26 mouse cellular contexts compared by ENCODE assay signal in the genomic region with DNA sequence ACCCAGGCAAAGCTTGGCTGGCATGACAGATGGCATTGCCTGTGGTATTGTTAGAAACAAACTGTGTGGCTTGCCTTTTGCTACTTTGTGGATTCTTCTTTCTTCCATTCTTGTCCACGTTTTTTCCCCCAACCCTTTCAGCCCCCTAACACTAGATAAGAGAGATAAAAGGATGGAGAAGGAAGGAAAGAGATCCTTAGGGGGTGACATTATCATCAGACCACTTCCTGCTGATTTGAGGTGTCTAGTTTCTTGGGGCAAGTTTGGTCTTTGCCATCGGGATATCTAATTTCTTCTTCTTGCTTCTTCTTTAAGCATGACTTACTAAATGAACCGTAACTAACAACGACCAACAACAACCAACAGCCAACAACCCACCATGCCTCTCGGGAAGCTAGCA. TPM values are rescaled to one million over a fixed set of nuclear protein-coding genes. Genes with fewer than 3 reads are reported as not detected.
"Had no signal": no experiment of that assay in that cellular context is flagged by ENCODE, and none has a peak within 500 bp of the region (broad histone marks: within the 10 kb centered on the region; RNA-seq: fewer than 3 reads in every experiment).

No protein-coding gene starts in this region.

- H3K4me3 ChIP-seq: gastrocnemius, adult 2 months; heart, embryonic 10.5 days; heart, embryonic 12.5 days; hindbrain, embryonic 10.5 days; hindbrain, embryonic 12.5 days; intestine, embryonic 15.5 days; layer of hippocampus, adult 2 months; left cerebral cortex, adult 2 months; limb, embryonic 10.5 days; limb, embryonic 12.5 days had no signal

- H3K4me2 ChIP-seq: heart, embryonic 12.5 days; hindbrain, embryonic 12.5 days; hindbrain, embryonic 14.5 days; intestine, embryonic 15.5 days; limb, embryonic 12.5 days; liver, embryonic 11.5 days had no signal

- H3K27me3 ChIP-seq: heart, embryonic 12.5 days; hindbrain, embryonic 12.5 days; intestine, embryonic 15.5 days; limb, embryonic 12.5 days had no signal

- H3K9ac ChIP-seq: heart, embryonic 12.5 days; hindbrain, embryonic 12.5 days; hindbrain, embryonic 14.5 days; intestine, embryonic 15.5 days; limb, embryonic 12.5 days; liver, embryonic 14.5 days had no signal

- ATAC-seq: hindbrain, embryonic 16.5 days; inflammation-experienced regulatory T-cells, adult 6 months; intestine, embryonic 15.5 days; intestine, postnatal 0 days had no signal

- H3K9me3 ChIP-seq: heart, embryonic 10.5 days; heart, embryonic 12.5 days; hindbrain, embryonic 10.5 days; hindbrain, embryonic 12.5 days; intestine, embryonic 15.5 days; limb, embryonic 10.5 days; limb, embryonic 12.5 days had no signal

- DNase-seq: gastrocnemius, adult 2 months; gastrocnemius, postnatal 10 days; gastrocnemius, postnatal 25 days; heart, postnatal 10 days; heart, postnatal 4 days; kidney, adult 18-20 months; kidney, adult 8-10 months; kidney, postnatal 10 days; kidney, postnatal 25 days; kidney, postnatal 4 days had no signal

- H3K27ac ChIP-seq: gastrocnemius, adult 2 months; heart, embryonic 10.5 days; hindbrain, embryonic 10.5 days; hindbrain, embryonic 12.5 days; hindbrain, embryonic 14.5 days; intestine, embryonic 15.5 days; layer of hippocampus, adult 2 months; left cerebral cortex, adult 2 months; limb, embryonic 10.5 days; limb, embryonic 12.5 days; liver, embryonic 14.5 days had no signal

- H3K36me3 ChIP-seq: hindbrain, embryonic 10.5 days; hindbrain, embryonic 12.5 days; intestine, embryonic 15.5 days had no signal

RNA-seq across cellular contexts. Expression of gene Mpped2, which starts 40.3 kb away (rescaled TPM):
- total RNA-seq: granulocyte monocyte progenitor cell, adult 5-6 weeks had no signal
